Mouse (Mus musculus) inflammation-experienced regulatory T-cells, adult 16 weeks (primary cell): ENCODE measurements around the gene Wfdc15a. TPM values are rescaled to one million over a fixed set of nuclear protein-coding genes. Genes with fewer than 3 reads are reported as not detected.

ENCODE experiments used
- polyA plus RNA-seq: library from polyadenylated mRNA; unstranded; fragments of 100-300 nt; shearing (Covaris generic); gene quantifications from one replicate; pipeline ENCODE4 v1.2.1, GENCODE M21; 2017

Wfdc15a gene
- polyA plus RNA-seq: not detected

DNA sequence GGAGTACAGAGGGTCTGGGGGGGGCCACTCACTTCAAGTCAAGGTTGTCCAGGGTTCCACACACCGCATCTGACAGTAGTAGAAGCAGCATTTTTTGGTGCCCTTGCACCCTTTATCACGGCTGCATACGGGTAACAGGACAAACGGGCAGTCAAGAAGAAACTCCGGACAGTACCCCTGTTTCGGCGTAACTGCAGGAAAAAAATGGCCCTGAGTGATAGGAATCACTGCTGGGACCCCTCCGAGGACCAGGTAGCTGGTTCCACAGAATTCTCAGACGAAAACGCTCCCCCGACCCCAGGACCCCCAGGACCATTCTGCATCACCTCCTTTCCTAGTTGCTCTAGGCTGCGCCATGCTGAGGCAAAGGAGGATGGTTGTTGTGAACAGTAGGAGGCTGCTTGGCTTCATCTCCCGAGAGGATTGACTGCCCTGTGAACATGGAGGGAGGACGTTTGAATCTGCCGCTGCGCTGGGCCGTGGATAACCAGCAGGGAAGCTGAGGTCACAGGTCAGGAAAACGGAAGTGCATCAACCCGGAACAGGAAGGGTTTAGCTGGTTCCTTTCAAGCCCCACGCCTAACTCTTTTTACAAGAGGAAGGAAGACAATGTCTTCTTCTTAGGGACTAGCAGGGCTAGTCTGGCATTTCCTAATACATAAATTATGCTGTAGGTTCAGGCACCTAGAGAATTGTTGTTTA is at the start of gene Wfdc15a:
Gene Wfdc15a, minus strand, starts transcription at position 505 of the 702 bp plus-strand sequence.

DNA sequence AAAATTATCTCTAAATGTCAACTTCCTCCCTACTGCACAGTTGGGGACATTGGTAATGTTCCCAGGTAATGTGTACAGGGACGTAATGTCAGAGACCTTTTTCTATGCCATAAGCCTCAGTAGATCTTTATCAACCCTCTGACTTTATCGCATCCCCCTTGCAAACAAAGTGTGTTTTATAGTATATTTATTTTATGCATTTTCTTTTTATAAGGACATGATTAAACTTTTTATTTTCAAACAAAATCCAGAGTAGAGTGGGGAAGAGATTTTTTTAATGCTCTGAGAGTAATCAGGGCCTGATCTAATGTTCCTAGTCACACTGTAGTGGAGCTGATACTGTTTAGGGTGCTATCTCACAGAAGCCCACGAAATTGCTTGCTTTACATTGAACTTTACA is 38.4 kb upstream of the Wfdc15a start, which contains the start of gene Svs2:
Gene Svs2, minus strand, starts transcription at position 101 of the 400 bp plus-strand sequence.

DNA sequence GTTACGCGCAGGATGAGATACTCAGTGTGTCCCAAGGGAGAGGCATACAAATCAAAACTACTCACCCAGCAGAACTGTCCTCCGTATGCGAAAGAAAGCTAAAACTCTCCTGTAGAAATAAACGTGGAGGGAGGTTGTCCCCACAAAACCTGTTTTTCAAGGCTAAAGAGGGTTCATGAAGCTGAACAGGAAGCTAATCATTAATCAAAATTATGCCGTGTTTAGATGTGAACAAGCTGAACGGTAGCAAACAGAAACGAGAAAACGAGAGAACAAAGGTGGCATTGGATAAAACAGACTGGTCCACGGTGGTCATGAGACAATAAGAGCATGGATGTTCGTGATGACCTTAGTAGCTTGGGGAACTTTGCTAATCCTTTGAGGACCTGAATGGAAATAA is 21.6 kb upstream of the Wfdc15a start, which contains the start of gene Wfdc15b:
Gene Wfdc15b, minus strand, starts transcription at position 139 of the 400 bp plus-strand sequence.

DNA sequence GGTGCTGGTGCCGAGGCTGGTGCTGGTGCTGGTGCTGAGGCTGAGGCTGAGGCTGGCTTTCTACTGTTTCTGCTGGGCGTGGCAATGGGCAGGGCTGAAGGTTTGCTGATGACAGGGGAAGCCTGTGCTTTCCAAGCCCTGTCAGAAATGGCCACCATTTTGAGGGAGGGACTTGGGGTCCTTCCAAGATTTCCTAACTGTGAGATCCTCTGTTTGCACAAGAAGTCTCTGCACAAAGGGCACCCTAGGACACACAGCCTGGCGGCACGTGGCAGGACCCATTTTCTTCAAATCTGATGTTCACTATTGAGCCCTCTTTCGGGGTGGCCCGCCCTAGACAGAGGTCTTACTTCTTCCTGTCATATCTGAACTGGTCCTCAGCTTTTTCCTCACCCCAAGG is 9.4 kb downstream of the Wfdc15a start, which contains the start of gene Wfdc12:
Gene Wfdc12, minus strand, starts transcription at position 33 of the 400 bp plus-strand sequence.

GRCm38 (mm10) chr2:164182692-164183255 is 17.2 kb downstream of the Wfdc15a start, which contains the start of gene Wfdc5:
TSS of gene Wfdc5 (minus strand) at chr2:164182742.

GRCm38 (mm10) chr2:164170902-164171301 is 29.0 kb downstream of the Wfdc15a start, which contains the start of gene Kcns1:
TSS of gene Kcns1 (minus strand) at chr2:164171113.

Other genes starting within 250 kb of the Wfdc15a start
- 92.4 TPM for gene Ywhab, start 205.2 kb downstream of the Wfdc15a start, polyA plus RNA-seq
- 1.9 TPM for gene Pabpc1l, start 174.7 kb downstream of the Wfdc15a start, polyA plus RNA-seq
- gene Stk4, start 129.8 kb downstream of the Wfdc15a start, polyA plus RNA-seq: 300 TPM
- 143 TPM for gene Tomm34, start 129.0 kb downstream of the Wfdc15a start, polyA plus RNA-seq
- not detected for gene Kcns1, start 29.0 kb downstream of the Wfdc15a start, polyA plus RNA-seq
- not detected for gene Wfdc5, start 17.4 kb downstream of the Wfdc15a start, polyA plus RNA-seq
- not detected for gene Wfdc12, start 9.5 kb downstream of the Wfdc15a start, polyA plus RNA-seq
- not detected for gene Wfdc15b, start 21.5 kb upstream of the Wfdc15a start, polyA plus RNA-seq
- not detected for gene Svs2, start 38.3 kb upstream of the Wfdc15a start, polyA plus RNA-seq
- not detected for gene Svs3b, start 56.5 kb upstream of the Wfdc15a start, polyA plus RNA-seq
- not detected for gene Svs4, start 78.3 kb upstream of the Wfdc15a start, polyA plus RNA-seq
- not detected for gene Svs3a, start 89.1 kb upstream of the Wfdc15a start, polyA plus RNA-seq
- not detected for gene Svs6, start 116.6 kb upstream of the Wfdc15a start, polyA plus RNA-seq
- not detected for gene Svs5, start 132.6 kb upstream of the Wfdc15a start, polyA plus RNA-seq
- gene Slpi, start 189.0 kb upstream of the Wfdc15a start, polyA plus RNA-seq: 25.8 TPM
- not detected for gene Rbpjl, start 203.0 kb upstream of the Wfdc15a start, polyA plus RNA-seq
- not detected for gene Matn4, start 205.0 kb upstream of the Wfdc15a start, polyA plus RNA-seq
- 46.9 TPM for gene Sdc4, start 243.8 kb upstream of the Wfdc15a start, polyA plus RNA-seq